Mouse (Mus musculus): ENCODE measurements at regions not wholly inside any gene's neighbourhood (a gene's known extent, or its start where the extent isn't known, plus 50 kb on each side); places are given as distances from the start of the nearest gene placed in this dataset.

DNA sequence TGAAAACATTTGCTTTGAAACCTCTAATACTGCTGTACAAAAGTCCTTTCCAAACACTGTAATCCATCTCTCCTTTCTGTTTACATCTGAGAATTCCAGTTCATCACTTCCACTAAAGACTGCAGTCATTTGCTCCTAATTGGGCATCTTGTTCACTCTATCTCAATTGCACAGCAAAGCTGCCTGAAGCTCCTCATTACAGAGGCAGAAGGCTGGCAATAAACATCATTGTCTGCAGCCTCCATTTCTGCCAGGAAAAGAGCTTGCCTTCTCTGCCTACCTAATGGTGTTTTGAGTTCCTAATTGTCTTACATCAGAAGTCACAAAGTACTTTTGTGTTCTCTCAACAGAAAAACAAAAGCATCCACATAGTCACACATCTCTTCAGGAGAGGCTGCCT, 207.7 kb downstream of the Kcnj2 start:
- no peak for DNase-seq (ENCODE audit: extremely low spot score in 1 of 2, low spot score in 1 of 2)

DNA sequence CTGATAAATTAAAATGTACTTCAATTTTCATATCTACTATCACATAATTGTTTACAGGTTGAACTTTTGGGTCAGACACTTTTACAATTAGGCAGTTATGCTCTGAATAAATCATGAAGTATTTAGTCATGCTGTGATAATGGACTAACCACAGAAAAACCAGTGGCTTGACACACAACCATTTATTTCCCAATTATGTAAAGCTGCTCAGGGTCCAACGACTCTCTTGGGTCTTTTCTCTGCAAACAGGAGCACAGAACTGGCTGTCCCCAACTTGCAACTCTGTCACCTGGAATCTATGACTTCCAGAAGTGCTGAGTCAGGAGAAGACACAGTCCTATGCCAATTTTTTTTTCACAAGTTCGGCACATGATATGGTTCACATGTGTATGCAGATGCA, 214.8 kb downstream of the Kcnj2 start:
- no peak for DNase-seq (ENCODE audit: extremely low spot score in 1 of 2, low spot score in 1 of 2)

DNA sequence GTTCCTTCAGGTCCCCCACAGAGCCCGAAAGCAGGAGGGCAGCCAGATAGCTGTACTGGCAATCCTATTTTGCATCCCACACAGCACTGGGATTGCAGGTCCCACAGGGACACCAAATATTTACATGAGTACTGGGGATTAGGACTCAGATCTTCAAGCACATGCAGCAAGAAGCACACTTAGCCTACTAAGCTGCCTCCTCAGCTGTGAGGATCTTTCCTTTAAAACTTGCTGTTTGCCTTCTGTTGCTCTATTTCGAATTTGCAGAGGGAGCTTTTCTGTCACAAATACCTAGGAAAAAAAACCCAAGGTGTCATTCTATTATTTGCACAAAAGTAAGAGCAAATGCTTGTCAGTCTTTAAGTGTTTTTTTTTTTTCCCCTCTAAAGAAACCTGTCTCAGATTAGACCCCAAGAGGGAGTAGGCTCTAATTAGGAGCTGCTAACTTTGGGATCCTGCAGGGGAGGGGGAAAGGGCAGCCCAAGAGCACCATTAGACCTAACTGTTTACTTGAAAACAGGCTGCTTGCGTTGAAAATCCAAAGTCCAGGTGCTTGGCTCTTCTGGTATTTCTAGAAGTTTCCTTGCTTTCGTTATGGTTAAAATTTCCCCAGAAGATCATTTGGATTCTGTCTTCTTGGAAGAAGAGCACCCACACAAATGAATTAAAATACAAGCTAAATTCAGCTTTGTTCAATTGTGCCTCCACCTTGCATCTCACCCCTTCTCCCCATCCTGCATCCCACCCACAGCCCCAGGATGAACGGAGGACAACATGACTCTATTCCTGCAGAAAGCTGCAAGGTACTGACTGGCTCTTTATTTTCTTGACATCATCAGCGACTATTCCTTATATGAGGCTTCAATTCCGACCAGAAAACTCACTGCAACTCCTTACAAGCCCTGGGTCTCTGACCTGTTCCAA, 215.5 kb downstream of the Kcnj2 start:
- peak; percentile 28 to 52 for DNase-seq (ENCODE audit: extremely low spot score in 1 of 2, low spot score in 1 of 2)

DNA sequence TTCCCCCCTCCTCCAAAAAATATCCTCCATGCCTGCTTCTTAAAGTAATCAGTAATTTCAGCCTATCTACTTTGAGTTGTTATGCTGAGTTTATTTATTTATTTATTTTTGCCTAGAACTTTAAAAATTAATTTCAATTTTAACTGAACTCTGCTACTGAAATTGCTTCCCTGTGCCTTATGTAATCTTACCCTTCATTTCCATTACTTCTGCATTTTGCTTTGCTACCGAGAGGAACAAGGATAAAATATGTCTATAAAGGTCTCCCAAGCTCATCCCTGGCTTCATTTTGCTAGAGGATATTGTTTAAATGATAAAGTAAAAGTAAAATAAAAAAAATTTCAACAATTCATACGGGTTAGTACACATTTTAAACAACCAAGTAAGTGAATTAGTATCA, 216.3 kb downstream of the Kcnj2 start:
- DNase-seq (ENCODE audit: extremely low spot score in 1 of 2, low spot score in 1 of 2), result no peak

DNA sequence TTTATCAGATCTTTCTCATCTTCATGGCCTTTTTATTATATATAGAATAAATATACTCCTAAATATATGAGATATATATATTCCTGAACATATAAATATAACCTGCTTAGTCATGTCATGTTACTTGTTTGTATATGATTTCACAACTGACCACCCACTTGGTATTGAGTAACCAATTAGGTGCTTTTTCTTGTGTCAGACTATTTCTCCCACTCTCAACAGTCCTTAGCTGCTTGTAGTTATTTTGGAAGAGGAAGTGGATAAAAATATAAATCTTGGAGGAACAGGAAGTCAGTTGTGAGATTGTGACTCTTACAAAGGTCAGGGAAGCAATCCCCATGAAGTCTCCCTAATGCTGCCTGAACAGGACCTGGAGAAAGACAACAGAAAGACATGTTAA, 224.6 kb downstream of the Kcnj2 start:
- DNase-seq (ENCODE audit: extremely low spot score in 1 of 2, low spot score in 1 of 2), result no peak

DNA sequence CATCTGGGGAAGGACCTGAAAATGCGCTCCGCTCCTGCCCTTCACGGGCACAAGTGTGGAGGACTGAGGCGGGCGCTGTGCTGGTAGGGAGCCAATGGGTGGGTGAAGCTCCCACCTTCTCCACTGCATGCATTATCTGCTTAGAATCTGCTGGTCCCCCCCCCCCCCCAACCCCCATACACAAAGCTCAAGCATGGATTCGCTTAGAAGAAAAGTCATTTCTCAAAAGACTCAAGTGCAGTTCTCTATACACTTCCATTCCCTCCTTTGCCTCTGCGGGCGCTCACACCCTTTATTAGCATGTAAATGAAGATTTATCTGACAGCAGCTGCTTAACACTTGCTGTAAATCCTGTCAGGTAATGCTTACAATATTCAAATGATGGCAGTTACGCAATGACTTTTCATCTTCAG, 230.4 kb downstream of the Kcnj2 start:
- peak in 1 of 2 experiments; percentile 27 for DNase-seq (ENCODE audit: extremely low spot score in 1 of 2, low spot score in 1 of 2)

DNA sequence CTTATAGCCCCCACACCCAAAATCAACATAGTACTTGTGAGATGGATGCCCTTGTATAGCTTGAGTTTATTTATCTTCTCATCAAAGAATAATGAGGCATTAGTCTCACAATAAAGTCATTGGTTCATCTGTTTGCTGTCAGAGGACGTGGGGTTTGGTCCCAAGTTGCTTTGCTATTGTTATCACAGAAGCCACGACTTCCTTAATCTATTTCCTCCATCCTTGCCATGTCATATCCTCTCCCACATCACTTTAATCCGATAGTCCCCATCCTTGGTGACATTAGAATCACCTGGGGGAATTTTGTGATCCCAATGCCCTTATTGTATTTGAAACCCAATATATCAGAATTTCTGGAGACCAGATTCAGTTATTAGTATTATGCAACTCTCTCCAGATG, 246.8 kb downstream of the Kcnj2 start:
- no peak for DNase-seq (ENCODE audit: extremely low spot score in 1 of 2, low spot score in 1 of 2)

DNA sequence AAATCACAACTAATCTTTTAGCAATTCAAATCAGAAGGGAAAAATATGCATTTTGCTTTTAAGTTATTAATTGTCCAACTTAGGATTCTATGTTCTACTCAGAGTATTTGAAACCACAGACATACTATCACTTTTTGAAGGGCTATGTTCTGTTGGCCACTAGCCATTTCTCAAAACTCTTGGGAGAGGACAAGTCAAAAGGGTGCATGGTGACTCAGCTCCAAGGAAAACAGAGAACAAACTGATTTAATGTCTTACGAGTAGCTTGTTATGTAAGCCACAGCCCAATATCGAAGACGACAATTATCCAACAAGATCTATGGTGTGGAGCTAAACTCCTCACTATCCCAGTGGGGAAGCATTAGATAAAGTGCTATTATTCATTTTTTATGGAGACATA, 247.6 kb downstream of the Kcnj2 start:
- no peak for DNase-seq (ENCODE audit: extremely low spot score in 1 of 2, low spot score in 1 of 2)

DNA sequence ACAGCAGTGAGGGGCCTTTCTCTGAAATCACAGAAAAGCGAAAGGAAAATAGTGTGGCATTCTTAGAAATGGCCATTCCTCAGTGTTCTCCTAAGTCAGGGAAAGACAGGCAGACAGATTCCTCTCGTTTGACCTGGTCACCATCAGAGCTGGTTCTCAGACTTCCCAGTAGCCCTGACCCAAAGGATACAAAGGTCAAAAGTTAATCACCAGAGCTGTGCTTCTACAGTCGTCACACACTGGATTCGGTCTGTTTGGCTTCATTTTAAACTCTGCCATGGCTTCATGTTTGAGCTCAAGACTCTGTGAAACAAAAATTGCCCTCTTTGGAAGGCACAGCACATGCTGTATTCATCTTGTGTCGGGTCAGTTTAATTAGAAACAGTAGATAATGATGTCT, 255.6 kb downstream of the Kcnj2 start:
- no peak for DNase-seq (ENCODE audit: extremely low spot score in 1 of 2, low spot score in 1 of 2)

DNA sequence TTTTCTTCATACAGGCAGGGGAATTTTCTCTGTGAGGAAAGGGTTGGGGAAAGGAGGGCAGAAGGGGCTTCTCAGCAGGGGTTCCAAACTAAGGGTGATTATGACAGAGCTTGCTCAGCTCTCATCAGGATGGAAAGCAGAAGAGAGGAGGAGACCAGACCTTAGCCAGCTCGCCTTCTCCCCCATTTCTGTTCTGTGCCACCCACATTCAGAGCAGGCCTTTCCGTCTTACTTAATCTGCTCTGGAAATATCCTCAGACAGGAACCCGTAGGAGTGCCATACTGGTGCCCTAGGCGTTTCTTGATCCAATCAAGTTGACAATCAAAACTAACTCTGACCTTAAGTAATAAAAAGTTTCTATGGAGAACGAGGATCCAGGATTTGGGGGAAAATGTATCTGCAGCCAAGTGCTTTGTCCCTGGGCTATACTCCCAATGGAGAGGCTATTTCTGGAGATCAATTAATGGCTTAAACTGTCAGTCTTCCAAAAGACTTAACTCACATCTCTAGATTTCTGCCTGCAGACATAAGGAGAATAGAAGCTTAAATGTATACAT, 258.6 kb downstream of the Kcnj2 start:
- DNase-seq (ENCODE audit: extremely low spot score in 1 of 2, low spot score in 1 of 2), result peak in 1 of 2 experiments; percentile 9

DNA sequence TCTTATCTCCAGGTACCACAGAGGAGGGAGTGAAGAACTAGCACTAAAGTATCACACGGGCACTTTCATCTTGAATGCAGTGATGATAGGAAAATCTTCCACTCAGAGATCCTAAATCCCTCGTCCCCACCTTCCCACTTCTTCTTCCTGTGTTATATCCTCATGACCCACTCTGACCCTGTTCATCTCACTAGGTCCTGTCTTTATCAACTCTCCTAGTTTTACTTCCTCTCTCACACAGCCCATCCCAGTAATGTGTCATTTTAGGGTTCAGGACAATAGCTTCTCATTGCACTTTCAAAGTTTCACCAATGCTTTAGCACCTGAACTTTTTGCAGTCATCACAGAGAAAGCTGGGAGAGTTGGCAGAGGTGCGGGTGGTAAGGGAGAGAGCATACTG, 261.0 kb downstream of the Kcnj2 start:
- DNase-seq (ENCODE audit: extremely low spot score in 1 of 2, low spot score in 1 of 2), result no peak

DNA sequence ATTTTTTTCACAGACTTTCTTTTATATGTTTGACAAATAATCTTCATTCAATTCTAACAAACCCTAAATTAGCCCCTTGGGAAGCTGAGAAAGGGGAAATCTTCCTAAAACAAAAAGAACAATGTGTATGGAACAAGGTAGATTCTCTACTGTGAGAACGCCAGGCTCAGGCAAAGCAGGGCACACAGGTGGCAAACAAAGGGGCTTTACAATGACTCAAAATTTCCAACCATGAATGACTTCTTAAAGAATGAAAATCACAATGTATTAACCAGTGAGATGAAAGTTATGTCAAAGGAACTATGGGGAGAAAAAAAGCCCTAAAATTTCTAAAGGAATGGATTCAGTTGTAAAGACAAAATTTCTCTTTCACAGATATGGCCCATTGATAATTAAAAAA, 262.3 kb downstream of the Kcnj2 start:
- no peak for DNase-seq (ENCODE audit: extremely low spot score in 1 of 2, low spot score in 1 of 2)

DNA sequence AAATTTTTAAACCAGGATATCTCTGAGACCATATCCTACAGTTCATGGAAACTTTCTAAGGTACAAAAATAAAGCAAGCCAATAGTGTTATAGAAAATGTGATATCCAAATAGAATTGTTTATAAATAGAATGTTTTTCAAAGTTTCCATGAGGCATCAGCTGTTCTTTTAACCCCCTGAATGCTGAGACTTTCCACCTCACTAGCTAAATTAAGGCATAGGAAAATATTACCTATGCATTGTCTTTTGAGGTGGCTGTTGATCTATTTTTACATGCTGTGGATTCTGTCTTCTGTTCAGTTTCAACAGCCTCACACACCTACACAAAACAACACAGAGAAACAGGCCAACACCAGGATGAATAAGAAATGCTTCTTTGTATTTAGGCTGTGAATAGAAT, 265.6 kb downstream of the Kcnj2 start:
- no peak for DNase-seq (ENCODE audit: extremely low spot score in 1 of 2, low spot score in 1 of 2)

DNA sequence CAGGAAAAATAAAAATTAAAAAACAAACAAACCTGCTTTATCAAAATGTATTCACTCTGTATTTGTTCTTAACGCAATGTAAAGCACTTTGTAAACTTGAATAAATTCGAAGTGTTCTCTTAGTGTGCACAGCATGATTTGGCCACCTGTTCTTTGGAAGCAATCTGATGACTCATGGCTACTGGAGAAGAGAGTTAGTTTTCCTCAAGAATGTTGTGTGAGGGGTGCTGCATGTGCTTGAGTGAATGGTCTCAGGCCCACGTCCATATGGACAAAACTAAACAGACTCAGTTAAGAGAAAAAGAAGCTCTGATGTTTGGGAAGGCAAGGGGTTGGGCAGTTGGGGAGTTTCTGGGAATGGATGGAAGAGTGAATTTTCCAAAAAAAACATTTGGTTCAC, 267.1 kb downstream of the Kcnj2 start:
- peak in 1 of 2 experiments; percentile 29 for DNase-seq (ENCODE audit: extremely low spot score in 1 of 2, low spot score in 1 of 2)

DNA sequence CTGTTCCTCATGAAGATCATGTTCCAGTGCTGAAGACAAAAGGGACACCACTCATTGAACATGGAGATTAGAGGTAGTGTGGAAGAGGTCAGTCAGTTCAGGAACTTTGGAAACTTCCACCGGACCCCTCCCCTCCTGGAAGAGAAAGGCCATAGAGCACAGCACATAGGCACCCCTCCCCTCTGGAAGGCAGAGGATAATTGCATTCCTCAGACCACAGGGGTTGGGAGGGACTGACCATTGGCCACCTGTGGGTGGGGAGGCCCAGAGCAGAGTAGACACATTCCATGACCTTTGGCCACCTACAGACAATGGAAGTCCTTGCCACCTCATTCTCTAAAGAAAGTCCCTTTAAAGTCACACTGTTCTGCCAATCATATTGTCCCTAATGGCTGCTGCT, 281.6 kb downstream of the Kcnj2 start:
- DNase-seq (ENCODE audit: extremely low spot score in 1 of 2, low spot score in 1 of 2), result no peak

DNA sequence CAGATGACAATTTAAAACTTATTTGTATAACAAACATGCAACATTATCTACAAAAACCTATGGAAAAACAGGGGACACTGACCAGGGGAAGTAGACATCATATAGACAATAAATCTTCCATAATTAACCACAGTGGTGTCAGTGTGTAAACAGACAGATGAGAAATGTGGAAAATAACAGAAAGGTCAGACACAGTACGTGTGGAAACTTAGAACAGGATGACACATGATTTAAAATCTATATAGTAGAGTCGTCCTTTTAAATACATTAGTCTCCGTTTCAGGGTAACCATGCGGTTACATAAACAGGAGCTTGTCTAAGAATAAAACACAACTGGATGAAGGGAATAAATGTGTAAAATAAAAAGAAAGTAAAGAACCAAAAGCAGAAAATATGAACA, 284.1 kb downstream of the Kcnj2 start:
- DNase-seq (ENCODE audit: extremely low spot score in 1 of 2, low spot score in 1 of 2), result no peak

DNA sequence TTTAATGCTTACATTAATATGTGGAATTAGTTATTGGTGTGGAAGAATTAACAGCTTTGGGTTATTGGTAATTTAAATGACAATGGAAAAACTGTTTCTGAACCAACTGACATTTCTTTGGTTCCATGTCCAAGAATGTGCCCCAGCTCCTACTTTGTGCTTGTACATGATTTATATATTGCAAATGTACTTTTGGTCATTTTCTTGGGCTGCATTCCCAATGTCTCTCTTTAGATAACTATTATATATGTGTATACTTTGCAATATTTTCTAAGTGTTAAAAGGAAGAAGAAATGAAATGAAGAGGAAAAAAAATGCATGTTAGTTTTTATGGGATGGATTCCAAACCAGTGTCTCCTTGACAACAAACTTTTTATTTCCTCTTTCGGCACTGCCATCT, 297.4 kb downstream of the Kcnj2 start:
- no peak for DNase-seq (ENCODE audit: extremely low spot score in 1 of 2, low spot score in 1 of 2)

DNA sequence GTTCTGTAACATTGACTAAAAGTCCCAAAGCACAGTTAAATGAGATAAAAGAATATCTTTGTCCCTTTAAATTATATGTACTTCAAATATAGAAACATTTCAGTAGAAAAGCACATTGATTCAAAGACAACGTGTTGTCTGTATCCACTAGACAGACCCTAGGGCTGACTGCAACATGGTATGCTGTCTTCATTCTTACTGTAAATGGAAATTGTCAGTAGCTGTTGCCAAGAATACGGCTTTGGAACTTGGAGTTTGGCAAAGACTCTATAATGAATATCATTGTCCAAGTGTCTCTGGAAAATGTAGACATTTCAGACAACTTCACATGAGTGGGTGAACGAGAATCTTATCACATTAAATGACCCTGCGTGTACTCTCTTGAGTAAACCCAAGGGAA, 311.2 kb downstream of the Kcnj2 start:
- no peak for DNase-seq (ENCODE audit: extremely low spot score in 1 of 2, low spot score in 1 of 2)

DNA sequence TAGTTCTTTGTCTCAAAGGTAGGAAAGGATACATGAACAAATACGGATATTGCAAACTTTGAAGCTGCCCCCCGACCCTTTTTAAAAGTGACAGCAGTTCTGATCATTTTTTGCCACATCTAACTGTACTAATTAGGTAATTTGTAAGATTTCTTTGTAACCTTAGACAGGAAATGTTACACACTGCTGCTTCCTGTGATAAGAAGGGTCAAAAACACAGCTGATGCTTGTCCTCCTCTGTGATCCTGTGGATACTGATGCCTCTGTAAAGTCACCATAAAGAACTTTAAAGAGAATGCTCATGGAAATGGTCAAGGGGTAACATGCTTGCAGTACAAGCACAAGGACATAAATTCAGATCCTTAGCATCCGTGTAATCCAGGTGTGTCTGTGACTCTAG, 313.9 kb downstream of the Kcnj2 start:
- DNase-seq (ENCODE audit: extremely low spot score in 1 of 2, low spot score in 1 of 2), result no peak

DNA sequence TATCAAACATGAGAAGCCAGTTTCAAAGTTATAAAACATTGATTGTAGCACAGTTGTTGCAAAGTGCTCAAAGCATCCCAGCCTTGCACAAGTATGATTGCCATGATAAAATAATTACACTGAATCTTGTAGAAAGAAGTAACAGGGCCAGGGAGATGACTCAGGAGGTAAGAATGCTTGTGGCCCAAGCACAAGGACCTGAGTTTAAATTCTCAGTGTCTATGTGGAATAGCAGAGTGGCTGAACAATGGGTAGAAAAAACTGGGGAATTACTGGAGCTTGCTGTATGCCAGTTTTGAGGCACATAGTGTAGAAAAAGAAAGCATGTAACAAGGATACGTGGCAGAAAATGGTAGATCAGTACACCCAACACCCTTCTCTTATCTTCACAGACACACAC, 332.7 kb downstream of the Kcnj2 start:
- no peak for DNase-seq (ENCODE audit: extremely low spot score in 1 of 2, low spot score in 1 of 2)

DNA sequence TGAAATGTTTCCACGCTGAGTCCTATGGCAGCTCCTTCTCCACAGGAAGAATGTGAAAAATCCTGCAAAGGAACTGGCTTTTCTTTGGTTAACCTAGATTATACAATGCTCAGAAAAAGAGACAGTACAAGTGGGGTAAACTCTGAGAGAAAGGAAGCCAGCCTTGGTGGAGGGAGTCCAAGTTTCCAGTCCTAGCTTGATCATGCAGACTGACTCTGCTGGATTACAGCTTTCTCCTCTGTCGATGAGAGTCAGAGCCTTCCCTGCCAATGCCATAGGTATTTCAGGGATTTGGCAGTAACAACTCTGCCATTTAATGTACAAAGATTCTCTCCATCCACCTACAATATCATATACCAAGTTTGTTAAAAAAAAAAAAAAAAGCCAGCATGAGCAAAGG, 343.3 kb downstream of the Kcnj2 start:
- peak in 1 of 2 experiments; percentile 10 for DNase-seq (ENCODE audit: extremely low spot score in 1 of 2, low spot score in 1 of 2)

DNA sequence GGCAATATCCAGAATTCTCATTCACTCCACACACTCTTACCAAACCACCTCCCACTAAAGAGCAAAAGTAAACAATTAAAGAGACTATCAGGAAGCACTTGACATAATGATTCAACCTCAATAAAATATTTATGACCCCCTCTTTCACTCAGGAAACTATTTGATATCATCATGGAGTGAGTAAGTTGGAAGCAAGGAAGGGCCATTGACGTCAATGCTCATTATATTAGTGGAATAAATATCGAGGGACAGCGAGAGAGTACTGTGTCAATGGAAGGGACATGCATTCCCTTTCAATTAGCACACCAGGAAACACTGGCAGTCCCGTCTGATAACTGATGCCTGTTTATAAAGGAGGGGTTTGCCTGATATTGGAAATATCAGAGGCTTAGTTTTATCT, 358.9 kb downstream of the Kcnj2 start:
- no peak for DNase-seq (ENCODE audit: extremely low spot score in 1 of 2, low spot score in 1 of 2)

Data from frontal cortex, adult 2 months (tissue).